Mouse (Mus musculus) small intestine, adult 2 months (tissue): ENCODE data around the gene Rpap2.

Experiments used
- CTCF ChIP-seq: fragments of 200-500 bp; IDR thresholded peaks from 2 replicates; pipeline ENCODE4 v1.5.1; 2012; ENCODE audit warnings: low read depth, mild to moderate bottlenecking, control low read depth, inconsistent platforms, low read length, moderate library complexity, mixed read lengths; ENCODE audit not compliant: insufficient replicate concordance, insufficient read length; ENCODE audit errors: extremely low read depth
- POLR2A ChIP-seq: fragments of 200-500 bp; IDR thresholded peaks from 2 replicates; pipeline ENCODE4 v1.6.1; 2012; ENCODE audit warnings: low read depth, mild to moderate bottlenecking, control low read depth, inconsistent platforms, low read length, moderate library complexity

DNA sequence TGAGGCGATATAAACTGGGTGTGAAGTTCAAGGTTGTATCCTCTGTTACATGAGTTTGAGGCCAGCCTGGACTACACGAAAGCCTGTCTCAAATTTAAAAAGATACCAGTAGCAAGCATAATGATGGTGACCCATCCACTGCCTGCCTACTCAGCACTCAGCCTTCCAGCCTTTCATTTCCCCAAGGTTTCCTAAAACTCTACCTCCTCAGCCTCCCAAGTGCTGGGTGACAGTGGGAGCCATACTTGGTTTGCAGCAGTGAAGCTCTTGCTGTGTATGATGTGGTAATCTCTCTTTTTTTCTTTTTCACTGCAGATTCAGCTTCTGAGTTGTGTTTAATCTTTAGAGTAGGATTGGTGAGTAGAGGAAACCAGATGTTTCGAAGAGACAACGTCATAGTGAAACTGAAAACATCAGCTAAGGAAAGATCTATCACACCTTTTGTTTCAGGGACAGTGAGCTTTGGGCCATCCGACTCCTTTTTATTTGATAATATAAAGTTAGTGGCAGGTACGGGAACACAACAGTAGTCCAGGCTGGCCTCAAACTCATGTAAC lies 106.1 kb downstream of the Rpap2 start:
- TF ChIP-seq CTCF (no peak), POLR2A (no peak)
